Mouse (Mus musculus): ENCODE measurements around the gene Rfx1.

Gene Rfx1

GRCm38 (mm10) chr8:84066291-84066930 is at the start of gene Rfx1:
Gene Rfx1 (plus strand): TSS chr8:84066834.
- DNase-seq (ENCODE audit: low spot score), result peak; percentile 98

GRCm38 (mm10) chr8:84019738-84020137 is 46.9 kb upstream of the Rfx1 start:
- DNase-seq (ENCODE audit: low spot score), result no peak

GRCm38 (mm10) chr8:84021096-84021495 is 45.5 kb upstream of the Rfx1 start, which contains the start of gene Palm3:
Gene Palm3 (plus strand): TSS chr8:84021471.
- no peak for DNase-seq (ENCODE audit: low spot score)

GRCm38 (mm10) chr8:84021569-84021968 is 45.1 kb upstream of the Rfx1 start:
- DNase-seq (ENCODE audit: low spot score), result no peak

- peak; percentile 55 for DNase-seq (ENCODE audit: low spot score)
Measured at GRCm38 (mm10) chr8:84023085-84023484, 43.5 kb upstream of the Rfx1 start.

GRCm38 (mm10) chr8:84023631-84024030 is 43.0 kb upstream of the Rfx1 start:
- no peak for DNase-seq (ENCODE audit: low spot score)

DNA sequence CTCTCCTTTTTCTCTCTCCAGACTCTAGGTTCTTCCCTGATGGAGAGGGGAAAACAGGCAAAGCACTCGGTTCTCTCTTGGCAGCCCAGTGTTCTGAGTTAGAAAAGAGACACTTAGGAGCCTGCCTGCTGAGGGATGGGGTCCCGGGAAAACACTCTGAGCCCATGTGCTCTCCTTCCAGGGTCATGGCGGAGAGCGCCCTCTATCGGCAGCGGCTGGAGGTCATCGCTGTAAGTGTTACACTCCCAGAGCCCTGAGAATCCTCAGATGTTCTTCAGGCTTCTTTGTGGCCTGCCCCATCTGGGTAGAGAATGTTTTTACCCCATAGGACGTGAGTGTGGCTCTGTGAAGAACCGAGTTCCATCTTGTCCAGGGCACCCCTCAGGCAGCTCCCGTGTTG is 42.5 kb upstream of the Rfx1 start:
- DNase-seq (ENCODE audit: low spot score), result no peak

- no peak for DNase-seq (ENCODE audit: low spot score)
Measured at GRCm38 (mm10) chr8:84025863-84026262, 40.8 kb upstream of the Rfx1 start.

- DNase-seq (ENCODE audit: low spot score), result no peak
Measured at GRCm38 (mm10) chr8:84027449-84027848, 39.2 kb upstream of the Rfx1 start.

DNA sequence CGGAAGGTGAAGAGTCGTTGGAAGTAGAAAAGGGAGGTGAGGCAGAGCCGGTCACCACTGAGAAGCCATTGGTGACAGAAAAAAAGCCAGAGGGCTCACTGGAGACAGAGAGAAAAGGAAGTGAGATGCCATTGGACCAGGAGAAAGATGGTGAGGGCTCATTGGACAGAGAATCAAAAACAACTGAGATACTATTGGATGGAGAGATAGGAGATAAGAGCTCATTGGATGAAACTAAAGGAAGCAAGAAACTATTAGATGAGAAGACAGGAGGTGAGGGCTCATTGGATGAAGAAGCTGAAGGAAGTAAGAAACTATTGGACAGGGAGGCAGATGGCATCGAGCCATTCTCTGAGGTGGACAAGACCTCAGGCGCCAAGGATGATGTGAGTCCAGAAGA is 37.4 kb upstream of the Rfx1 start:
- no peak for DNase-seq (ENCODE audit: low spot score)

- no peak for DNase-seq (ENCODE audit: low spot score)
Measured at GRCm38 (mm10) chr8:84032777-84033176, 33.9 kb upstream of the Rfx1 start.

GRCm38 (mm10) chr8:84038015-84038414 is 28.6 kb upstream of the Rfx1 start:
- DNase-seq (ENCODE audit: low spot score), result no peak

GRCm38 (mm10) chr8:84039050-84039449 is 27.6 kb upstream of the Rfx1 start:
- DNase-seq (ENCODE audit: low spot score), result peak; percentile 62

DNA sequence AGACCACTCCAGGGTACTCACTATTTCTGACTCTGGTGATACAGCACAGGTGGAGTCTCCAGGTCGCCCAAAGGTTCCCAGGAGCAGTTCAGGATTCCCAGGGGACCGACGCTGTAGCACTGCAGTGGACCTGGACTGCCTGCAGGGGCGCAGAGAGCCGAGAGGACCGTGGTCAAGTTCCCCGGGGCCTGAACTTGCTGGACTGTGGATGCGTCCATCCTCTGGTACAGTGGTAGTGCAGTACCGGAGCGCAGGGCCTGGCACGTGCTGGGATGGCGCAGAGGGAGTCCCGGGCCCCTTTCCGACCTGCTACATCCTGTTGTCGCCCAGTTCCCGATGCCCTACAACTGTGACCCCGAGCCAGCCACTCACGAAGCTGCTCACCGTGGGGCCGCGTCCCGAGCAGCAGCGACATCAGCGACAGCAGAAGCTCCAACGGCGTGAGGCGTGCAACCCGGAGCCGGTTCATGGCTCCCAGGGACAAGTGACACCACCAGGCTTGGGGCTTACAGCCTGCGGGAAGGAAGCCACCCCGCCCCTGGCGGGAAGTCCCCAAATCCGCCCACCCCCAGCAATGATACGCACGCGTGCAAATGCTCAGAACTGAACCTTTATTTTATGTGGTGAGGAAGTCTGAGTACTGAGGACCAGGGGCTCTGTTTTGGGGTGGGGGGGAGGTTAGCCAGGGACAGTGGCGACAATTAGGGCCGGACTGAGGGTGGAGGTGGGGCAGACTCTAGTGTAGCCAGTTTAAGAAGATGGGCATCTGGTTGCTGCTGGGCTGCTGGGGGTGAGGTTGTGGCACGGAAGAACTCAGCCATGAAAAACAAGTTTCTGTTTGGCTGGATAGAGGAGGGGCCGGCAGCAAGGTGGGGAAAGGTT is 24.3 kb upstream of the Rfx1 start, which contains the start of gene Il27ra:
Gene Il27ra (minus strand): TSS at position 524 of the 882 bp plus-strand sequence.
- DNase-seq (ENCODE audit: low spot score), result peak; percentile 51

GRCm38 (mm10) chr8:84042948-84043342 is 23.7 kb upstream of the Rfx1 start:
- DNase-seq (ENCODE audit: low spot score), result no peak

- DNase-seq (ENCODE audit: low spot score), result no peak
Measured at GRCm38 (mm10) chr8:84044103-84044502, 22.5 kb upstream of the Rfx1 start.

DNA sequence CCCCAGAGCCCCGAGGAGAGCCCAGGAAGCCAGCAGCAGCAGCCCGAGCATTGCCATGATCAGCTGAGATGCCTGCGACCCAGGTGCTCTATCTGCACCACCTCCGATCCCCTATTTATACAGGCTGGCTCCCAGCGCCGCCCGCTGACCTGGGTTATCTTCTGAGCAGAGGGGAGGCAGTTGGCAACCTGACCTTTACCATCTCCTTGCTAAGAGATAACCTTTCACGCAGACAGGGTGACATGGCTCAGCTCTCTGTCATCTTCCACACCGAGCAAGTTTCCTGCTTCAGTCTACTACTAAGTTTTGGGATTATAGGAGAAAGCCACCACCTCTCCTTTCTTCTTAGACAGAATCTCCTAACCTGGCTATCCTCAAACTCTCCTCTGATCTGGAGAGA is 21.7 kb upstream of the Rfx1 start, which contains the start of gene Rln3:
Gene Rln3 (minus strand): TSS at position 101 of the 400 bp plus-strand sequence.
- DNase-seq (ENCODE audit: low spot score), result no peak

GRCm38 (mm10) chr8:84046505-84046904 is 20.1 kb upstream of the Rfx1 start:
- no peak for DNase-seq (ENCODE audit: low spot score)

- no peak for DNase-seq (ENCODE audit: low spot score)
Measured at GRCm38 (mm10) chr8:84048171-84048570, 18.5 kb upstream of the Rfx1 start.

DNA sequence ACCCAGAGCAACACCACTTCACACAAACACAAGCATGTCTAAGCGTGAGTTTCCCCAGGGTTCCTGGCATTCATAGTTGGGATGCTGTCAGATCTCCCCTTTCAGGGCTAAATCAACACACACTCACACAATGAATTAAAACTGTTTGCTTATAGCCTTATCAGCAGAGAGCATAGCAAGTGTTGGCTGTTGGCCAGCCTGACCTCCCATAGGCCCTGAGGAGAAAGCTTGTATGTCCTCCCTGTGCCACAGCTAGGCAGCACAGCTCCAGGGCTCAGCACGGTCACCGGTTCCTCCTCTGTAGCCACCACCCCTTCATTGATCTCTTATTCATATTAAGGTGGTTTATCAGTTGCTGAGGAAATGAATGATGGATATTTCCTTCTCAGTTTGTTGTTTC is 13.9 kb upstream of the Rfx1 start:
- DNase-seq (ENCODE audit: low spot score), result no peak

DNA sequence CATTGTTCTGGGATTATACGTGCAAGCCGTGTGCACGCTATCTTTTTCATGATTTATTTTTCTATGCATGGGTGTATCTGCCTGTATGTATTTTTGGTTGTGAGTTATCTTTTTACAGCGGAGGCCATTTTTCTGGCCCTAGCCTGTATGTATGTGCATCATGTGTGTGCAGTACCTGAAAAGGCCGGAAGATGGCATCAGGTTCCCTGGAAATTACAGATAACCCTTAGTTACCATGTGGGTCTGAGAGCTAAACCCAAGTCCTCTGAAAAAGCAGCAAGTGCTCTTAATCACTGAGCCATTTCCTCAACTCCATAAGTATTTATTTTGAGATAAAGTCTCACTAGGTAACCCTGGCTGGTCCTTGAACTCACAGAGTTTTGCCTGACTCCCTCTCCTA is 13.4 kb upstream of the Rfx1 start:
- DNase-seq (ENCODE audit: low spot score), result no peak

DNA sequence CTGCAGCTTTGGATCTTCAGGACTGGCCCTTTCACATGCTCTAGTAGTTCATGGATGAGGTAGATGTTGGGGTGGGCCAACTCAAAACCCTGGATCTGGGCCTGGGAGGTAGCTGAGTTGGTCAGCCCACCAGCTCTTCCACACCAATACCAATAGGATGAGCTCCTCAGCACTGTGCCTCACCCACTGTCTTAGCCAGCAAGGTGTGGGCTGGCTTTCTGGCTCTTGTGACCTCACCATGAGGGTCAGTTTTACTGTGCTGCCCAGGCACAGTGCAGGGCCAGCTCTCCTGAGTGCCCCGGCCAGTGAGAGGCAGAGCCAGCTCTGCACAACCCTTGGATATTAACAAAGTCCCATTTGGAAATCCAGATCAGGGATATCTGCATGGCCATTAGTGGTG is 8.8 kb upstream of the Rfx1 start:
- DNase-seq (ENCODE audit: low spot score), result no peak

GRCm38 (mm10) chr8:84059226-84059625 is 7.4 kb upstream of the Rfx1 start:
- DNase-seq (ENCODE audit: low spot score), result no peak
